Comparison of ENCODE assay signal across 8 mouse cellular contexts in the genomic region with DNA sequence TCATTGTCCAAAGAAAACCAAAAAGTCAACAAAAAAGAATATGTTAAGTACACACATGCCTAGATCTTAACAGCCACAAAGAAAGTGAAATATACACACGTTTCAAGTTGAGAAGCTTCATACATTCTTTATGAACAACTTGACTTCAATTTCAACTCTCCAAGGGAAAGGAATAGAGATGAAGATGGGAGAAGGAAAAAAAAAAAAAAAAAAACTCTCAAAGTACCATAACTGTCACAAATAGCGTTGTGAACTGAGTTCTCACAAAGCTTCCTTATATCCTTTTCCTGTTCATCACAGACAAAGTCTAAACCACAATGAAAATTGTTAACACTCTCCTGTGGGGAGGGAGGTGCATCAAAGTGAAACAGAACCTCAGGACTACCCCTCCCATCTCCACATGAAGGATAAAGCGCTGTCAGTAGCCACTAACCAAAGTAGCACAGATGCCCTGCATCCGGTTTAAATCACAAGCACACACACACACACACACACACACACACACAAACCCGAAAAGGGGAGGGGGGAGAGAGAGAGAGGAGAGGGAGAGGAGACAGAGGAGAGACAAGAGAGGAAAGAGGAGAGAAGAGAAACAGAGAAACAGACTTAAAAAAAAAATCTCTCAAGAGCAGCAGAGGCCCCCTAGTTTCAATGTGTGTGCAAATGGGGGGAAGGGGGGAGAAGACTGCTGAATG. TPM values are rescaled to one million over a fixed set of nuclear protein-coding genes. Genes with fewer than 3 reads are reported as not detected.
DNase-seq lines count a peak whose midpoint lies in the region; ATAC-seq and TF ChIP-seq lines count a peak whose summit lies in the region.

No protein-coding gene starts in this region.

- no peaks in the 10 kb centered on the region for H3K36me3 ChIP-seq in forebrain, postnatal 0 days (ENCODE audit: insufficient read depth)
- H3K36me3 ChIP-seq in intestine, embryonic 16.5 days (ENCODE audit: control insufficient read depth, insufficient read depth, low read length), result no peaks in the 10 kb centered on the region
- no peaks in the 10 kb centered on the region for H3K36me3 ChIP-seq in liver, embryonic 16.5 days (ENCODE audit: control insufficient read depth, insufficient read depth)
- no peaks in the 10 kb centered on the region for H3K36me3 ChIP-seq in neural tube, embryonic 12.5 days

- H3K27me3 ChIP-seq in forebrain, postnatal 0 days (ENCODE audit: insufficient read depth, low read length), result no peaks in the 10 kb centered on the region
- no peaks in the 10 kb centered on the region for H3K27me3 ChIP-seq in intestine, embryonic 16.5 days (replicated peaks; ENCODE audit: control insufficient read depth, insufficient read depth, low read length)
- no peaks in the 10 kb centered on the region for H3K27me3 ChIP-seq in liver, embryonic 16.5 days (ENCODE audit: control insufficient read depth, insufficient read depth, low read depth, low read length)
- H3K27me3 ChIP-seq in neural tube, embryonic 12.5 days (replicated peaks), result no peaks in the 10 kb centered on the region

- H3K4me3 ChIP-seq in forebrain, postnatal 0 days (ENCODE audit: low read depth, low read length), result peak overlapping the region; percentile 87
- peak overlapping the region; percentile 91 for H3K4me3 ChIP-seq in intestine, embryonic 16.5 days (ENCODE audit: low read length)
- H3K4me3 ChIP-seq in liver, embryonic 16.5 days (ENCODE audit: low read depth, low read length), result peak overlapping the region; percentile 97
- H3K4me3 ChIP-seq in neural tube, embryonic 12.5 days, result peak overlapping the region; percentile 89

- peaks cover 7% of the 10 kb centered on the region; the same call in 1 of the 2 replicates for H3K4me1 ChIP-seq in forebrain, postnatal 0 days (ENCODE audit: insufficient read depth)
- H3K4me1 ChIP-seq in intestine, embryonic 16.5 days (ENCODE audit: control insufficient read depth, insufficient read depth, low read length), result peaks cover 3% of the 10 kb centered on the region; the same call in 1 of the 2 replicates
- H3K4me1 ChIP-seq in liver, embryonic 16.5 days (ENCODE audit: control insufficient read depth, low read depth, low read length), result peaks cover 8% of the 10 kb centered on the region
- peaks cover 8% of the 10 kb centered on the region; the same call in 1 of the 2 replicates for H3K4me1 ChIP-seq in neural tube, embryonic 12.5 days

- DNase-seq in layer of hippocampus, adult 11-12 months (ENCODE audit: low spot score), result peak; percentile 31
- no peak for DNase-seq in layer of hippocampus, adult 9-10 months (ENCODE audit: low spot score)
- peak; percentile 29 for DNase-seq in c-Kit-positive CD71-positive TER-119-negative erythroid progenitor cells, embryonic 14.5 days (ENCODE audit: low read depth)
- DNase-seq in forebrain, postnatal 0 days, result peak; percentile 69
- DNase-seq in thymus, postnatal 36 days, result peak; percentile 63 to 64

- no peak for ATAC-seq in forebrain, postnatal 0 days
- no peak for ATAC-seq in intestine, embryonic 16.5 days
- no peak for ATAC-seq in liver, embryonic 16.5 days (ENCODE audit: low read depth)
- no peak for ATAC-seq in neural tube, embryonic 12.5 days (ENCODE audit: low FRiP score, low read depth)

- H3K9ac ChIP-seq in forebrain, postnatal 0 days, result peak overlapping the region; percentile 99
- peak overlapping the region; percentile 94 for H3K9ac ChIP-seq in intestine, embryonic 16.5 days (ENCODE audit: low read depth, low read length)
- peak overlapping the region; percentile 96 for H3K9ac ChIP-seq in liver, embryonic 16.5 days (ENCODE audit: low read depth, low read length)
- peak overlapping the region; percentile 96 for H3K9ac ChIP-seq in neural tube, embryonic 12.5 days

- peak overlapping the region; percentile 100 for H3K27ac ChIP-seq in forebrain, postnatal 0 days (ENCODE audit: low read depth, low read length)
- H3K27ac ChIP-seq in intestine, embryonic 16.5 days (ENCODE audit: low read length), result peak overlapping the region; percentile 100; the same call in 1 of the 2 replicates
- H3K27ac ChIP-seq in liver, embryonic 16.5 days (ENCODE audit: low read length), result peak overlapping the region; percentile 99; the same call in 1 of the 2 replicates
- peak overlapping the region; percentile 99 for H3K27ac ChIP-seq in neural tube, embryonic 12.5 days

- peak overlapping the region; percentile 64 for H3K4me2 ChIP-seq in forebrain, postnatal 0 days (ENCODE audit: low read depth)
- H3K4me2 ChIP-seq in intestine, embryonic 16.5 days (ENCODE audit: low read depth, low read length), result peak overlapping the region; percentile 67
- H3K4me2 ChIP-seq in liver, embryonic 16.5 days (ENCODE audit: low read depth, low read length), result peak overlapping the region; percentile 75
- peak overlapping the region; percentile 71 for H3K4me2 ChIP-seq in neural tube, embryonic 12.5 days (replicated peaks)

- WGBS in forebrain, postnatal 0 days, result 2% methylated on average over 5 of the region's 5 CpGs
- WGBS in intestine, embryonic 16.5 days, result 2% methylated on average over 5 of the region's 5 CpGs
- under 1% methylated on average over 5 of the region's 5 CpGs for WGBS in liver, embryonic 16.5 days (ENCODE audit: insufficient replicate concordance)
- WGBS in neural tube, embryonic 12.5 days, result under 1% methylated on average over 5 of the region's 5 CpGs

- no peak; the same call in 1 of the 2 replicates for TF ChIP-seq CTCF in forebrain, postnatal 0 days (IDR thresholded peaks at IDR 0.05; ENCODE audit: low read depth)

- H3K9me3 ChIP-seq in forebrain, postnatal 0 days (ENCODE audit: low read length), result no peaks in the 10 kb centered on the region
- H3K9me3 ChIP-seq in intestine, embryonic 16.5 days (ENCODE audit: control insufficient read depth, low read length), result no peaks in the 10 kb centered on the region
- no peaks in the 10 kb centered on the region for H3K9me3 ChIP-seq in liver, embryonic 16.5 days (replicated peaks; ENCODE audit: control insufficient read depth, low read length)
- H3K9me3 ChIP-seq in neural tube, embryonic 12.5 days, result no peaks in the 10 kb centered on the region

RNA-seq across cellular contexts. Expression of a gene that starts 1.2 kb away (rescaled TPM):
- 28.6 and 42.5 TPM in 2 replicates for total RNA-seq in forebrain, postnatal 0 days (2014; rRNA removed)
- polyA plus RNA-seq in forebrain, postnatal 0 days (2015; fragmentation: Nextera tagmentation; extraction: Ambion mirVana), result 8.0 and 19.4 TPM in 2 replicates
- polyA plus RNA-seq in intestine, embryonic 16.5 days (2015; fragmentation: Nextera tagmentation; extraction: Ambion mirVana), result 5.8 TPM in 2 replicates
- polyA plus RNA-seq in liver, embryonic 16.5 days (2015; fragmentation: Nextera tagmentation; extraction: Ambion mirVana), result 1.8 and 2.0 TPM in 2 replicates
- 26.8 and 26.9 TPM in 2 replicates for polyA plus RNA-seq in neural tube, embryonic 12.5 days (2016; fragmentation: Nextera tagmentation; extraction: Ambion mirVana)
